Mouse (Mus musculus) thymus, adult 2 months (tissue): ENCODE measurements around the gene D10Wsu102e.

ENCODE experiments used
- CTCF ChIP-seq: fragments of 200-500 bp; IDR thresholded peaks from 2 replicates; pipeline ENCODE4 v1.5.1; 2012; ENCODE audit warnings: mild to moderate bottlenecking, control low read depth, low read length, moderate library complexity, borderline replicate concordance; ENCODE audit not compliant: control insufficient read depth, poor library complexity, insufficient read depth; ENCODE audit errors: extremely low read depth
- POLR2A ChIP-seq: fragments of 200-500 bp; IDR thresholded peaks from 2 replicates; pipeline ENCODE4 v1.6.1; 2012; ENCODE audit warnings: mild to moderate bottlenecking, low read length, control low read depth, moderate library complexity; ENCODE audit not compliant: control insufficient read depth, poor library complexity, insufficient read depth; ENCODE audit errors: extremely low read depth

- TF ChIP-seq CTCF (no peak), POLR2A (no peak)
Observed at GRCm38 (mm10) chr10:83448582-83448981, 88.6 kb downstream of the D10Wsu102e start.
